Comparison of ENCODE assay signal across 11 mouse cellular contexts in genomic region chr14:70832462-70833212, GRCm38 (mm10).
A peak's percentile ranks its signal among the peaks of the same experiment; 100 is the strongest.
DNase-seq lines count a peak whose midpoint lies in the region; ATAC-seq and TF ChIP-seq lines count a peak whose summit lies in the region.
"Had no signal": no experiment of that assay in that cellular context is flagged by ENCODE, and none has a peak within 500 bp of the region (broad histone marks: within the 10 kb centered on the region; RNA-seq: fewer than 3 reads in every experiment).

No protein-coding gene starts in this region.

- no peak for DNase-seq in heart, adult 11 months
- peak; percentile 59 for DNase-seq in forebrain, postnatal 0 days
- DNase-seq in lung, adult 18-20 months: no peak
- DNase-seq in right cerebral cortex, adult 2 months (ENCODE audit: low spot score in 2 of 2): no peak
- no peak for DNase-seq in liver, embryonic 11.5 days (ENCODE audit: low spot score)
- DNase-seq: thymus, postnatal 36 days had no signal

- no peak overlapping the region for H3K9ac ChIP-seq in heart, embryonic 14.5 days (ENCODE audit: low read length)
- H3K9ac ChIP-seq in midbrain, embryonic 16.5 days (ENCODE audit: low read depth, low read length): no peak overlapping the region
- H3K9ac ChIP-seq in midbrain, embryonic 15.5 days: no peak overlapping the region
- H3K9ac ChIP-seq in forebrain, postnatal 0 days: no peak overlapping the region
- H3K9ac ChIP-seq in liver, embryonic 11.5 days (ENCODE audit: low read depth, low read length): no peak overlapping the region
- H3K9ac ChIP-seq: limb, embryonic 12.5 days had no signal

- H3K27ac ChIP-seq in heart, embryonic 14.5 days (replicated peaks in 1 of 2; ENCODE audit: control insufficient read depth in 1 of 2, insufficient read depth in 1 of 2, low read depth in 2 of 2, low read length in 2 of 2): peak overlapping the region; percentile 55 to 57
- 0 out of 2 replicates have a peak overlapping the region, but pooled peaks have one; percentile 7 for H3K27ac ChIP-seq in midbrain, embryonic 16.5 days (ENCODE audit: low read length)
- no peak overlapping the region for H3K27ac ChIP-seq in midbrain, embryonic 15.5 days
- peak overlapping the region; percentile 29; the same call in 1 of the 2 replicates for H3K27ac ChIP-seq in forebrain, postnatal 0 days (ENCODE audit: low read depth, low read length)
- H3K27ac ChIP-seq in liver, embryonic 11.5 days (ENCODE audit: low read depth, low read length): no peak overlapping the region
- H3K27ac ChIP-seq: limb, embryonic 12.5 days; macrophage had no signal

- H3K4me2 ChIP-seq in heart, embryonic 14.5 days (ENCODE audit: low read length): peak overlapping the region; percentile 54
- no peak overlapping the region for H3K4me2 ChIP-seq in midbrain, embryonic 16.5 days (ENCODE audit: low read length)
- no peak overlapping the region for H3K4me2 ChIP-seq in midbrain, embryonic 15.5 days
- H3K4me2 ChIP-seq in forebrain, postnatal 0 days (ENCODE audit: low read depth): no peak overlapping the region
- no peak overlapping the region for H3K4me2 ChIP-seq in liver, embryonic 11.5 days
- H3K4me2 ChIP-seq: limb, embryonic 12.5 days had no signal

- no peaks in the 10 kb centered on the region for H3K36me3 ChIP-seq in heart, embryonic 14.5 days (ENCODE audit: control insufficient read depth, insufficient read depth, low read length)
- no peaks in the 10 kb centered on the region for H3K36me3 ChIP-seq in midbrain, embryonic 16.5 days (ENCODE audit: control insufficient read depth, insufficient read depth, low read length)
- no peaks in the 10 kb centered on the region for H3K36me3 ChIP-seq in midbrain, embryonic 15.5 days (replicated peaks)
- no peaks in the 10 kb centered on the region for H3K36me3 ChIP-seq in forebrain, postnatal 0 days (ENCODE audit: insufficient read depth)
- H3K36me3 ChIP-seq in liver, embryonic 11.5 days (ENCODE audit: control insufficient read depth, insufficient read depth, low read length): no peaks in the 10 kb centered on the region
- H3K36me3 ChIP-seq: limb, embryonic 12.5 days had no signal

- no peak for TF ChIP-seq CTCF in forebrain, postnatal 0 days (IDR thresholded peaks at IDR 0.05; ENCODE audit: low read depth)

- H3K4me1 ChIP-seq in heart, embryonic 14.5 days (ENCODE audit: control insufficient read depth in 2 of 2, insufficient read depth in 2 of 2, low read length in 2 of 2): peaks cover 6 to 11% of the 10 kb centered on the region in 2 experiments
- peaks cover 2% of the 10 kb centered on the region; the same call in 1 of the 2 replicates for H3K4me1 ChIP-seq in midbrain, embryonic 16.5 days (ENCODE audit: control insufficient read depth, insufficient read depth, low read length)
- H3K4me1 ChIP-seq in midbrain, embryonic 15.5 days: peaks cover 5% of the 10 kb centered on the region; the same call in 1 of the 2 replicates
- H3K4me1 ChIP-seq in forebrain, postnatal 0 days (ENCODE audit: insufficient read depth): no peaks in the 10 kb centered on the region; the same call in 1 of the 2 replicates
- no peaks in the 10 kb centered on the region for H3K4me1 ChIP-seq in liver, embryonic 11.5 days (replicated peaks; ENCODE audit: control insufficient read depth, insufficient read depth, low read length)
- H3K4me1 ChIP-seq: limb, embryonic 12.5 days had no signal

- 31% methylated on average over 16 of the region's 16 CpGs for WGBS in heart, embryonic 14.5 days
- WGBS in midbrain, embryonic 16.5 days: 74% methylated on average over 16 of the region's 16 CpGs
- 71% methylated on average over 16 of the region's 16 CpGs for WGBS in midbrain, embryonic 15.5 days
- 55% methylated on average over 16 of the region's 16 CpGs for WGBS in forebrain, postnatal 0 days
- WGBS in liver, embryonic 11.5 days: 74% methylated on average over 16 of the region's 16 CpGs

- peak overlapping the region in 1 of 2 experiments; percentile 16; a peak in 1 of 4 replicates for H3K4me3 ChIP-seq in heart, embryonic 14.5 days (ENCODE audit: control insufficient read depth in 1 of 2, insufficient read depth in 1 of 2, low read depth in 1 of 2, low read length in 2 of 2)
- no peak overlapping the region for H3K4me3 ChIP-seq in midbrain, embryonic 16.5 days (ENCODE audit: low read depth, low read length)
- no peak overlapping the region for H3K4me3 ChIP-seq in midbrain, embryonic 15.5 days
- H3K4me3 ChIP-seq in forebrain, postnatal 0 days (ENCODE audit: low read depth, low read length): no peak overlapping the region
- H3K4me3 ChIP-seq in liver, embryonic 11.5 days (ENCODE audit: low read depth, low read length): no peak overlapping the region
- H3K4me3 ChIP-seq: limb, embryonic 12.5 days had no signal

- peak; percentile 32; the same call in 1 of the 2 replicates for ATAC-seq in heart, embryonic 14.5 days (ENCODE audit: insufficient number of reproducible peaks, insufficient read depth, low FRiP score, low read depth)
- ATAC-seq in midbrain, embryonic 16.5 days: no peak
- ATAC-seq in midbrain, embryonic 15.5 days (replicated peaks): no peak
- ATAC-seq in forebrain, postnatal 0 days: peak; percentile 80
- no peak for ATAC-seq in liver, embryonic 11.5 days (replicated peaks; ENCODE audit: low FRiP score)

- no peaks in the 10 kb centered on the region for H3K9me3 ChIP-seq in heart, embryonic 14.5 days (ENCODE audit: control insufficient read depth, low read length)
- H3K9me3 ChIP-seq in midbrain, embryonic 16.5 days (replicated peaks; ENCODE audit: control insufficient read depth, low read length, poor library complexity, severe bottlenecking): 0 out of 2 replicates have a peak, but pooled peaks cover 2% of the 10 kb centered on the region
- no peaks in the 10 kb centered on the region for H3K9me3 ChIP-seq in midbrain, embryonic 15.5 days
- no peaks in the 10 kb centered on the region; the same call in 1 of the 2 replicates for H3K9me3 ChIP-seq in forebrain, postnatal 0 days (ENCODE audit: low read length)
- no peaks in the 10 kb centered on the region for H3K9me3 ChIP-seq in liver, embryonic 11.5 days (ENCODE audit: control insufficient read depth, low read length)
- H3K9me3 ChIP-seq: limb, embryonic 12.5 days had no signal

- peaks cover 9% of the 10 kb centered on the region; the same call in 1 of the 2 replicates for H3K27me3 ChIP-seq in heart, embryonic 14.5 days (ENCODE audit: control insufficient read depth, insufficient read depth, low read length)
- H3K27me3 ChIP-seq in midbrain, embryonic 16.5 days (ENCODE audit: control insufficient read depth, insufficient read depth, low read depth, low read length): no peaks in the 10 kb centered on the region
- H3K27me3 ChIP-seq in midbrain, embryonic 15.5 days (replicated peaks): no peaks in the 10 kb centered on the region
- no peaks in the 10 kb centered on the region for H3K27me3 ChIP-seq in forebrain, postnatal 0 days (ENCODE audit: insufficient read depth, low read length)
- H3K27me3 ChIP-seq in liver, embryonic 11.5 days (replicated peaks; ENCODE audit: control insufficient read depth, insufficient read depth, low read length): no peaks in the 10 kb centered on the region

Comparison
In these comparisons a context has a peak if more than half of its experiments do, and no peak if none do; other contexts are left out.
1. H3K27ac ChIP-seq: peak in heart, embryonic 14.5 days (2 of 2), midbrain, embryonic 16.5 days (single experiment) and forebrain, postnatal 0 days (single experiment); none in midbrain, embryonic 15.5 days (single experiment) and liver, embryonic 11.5 days (single experiment).
2. ATAC-seq: peak in heart, embryonic 14.5 days (single experiment) and forebrain, postnatal 0 days (single experiment); none in midbrain, embryonic 16.5 days (single experiment), midbrain, embryonic 15.5 days (single experiment) and liver, embryonic 11.5 days (single experiment).